Mouse (Mus musculus): ENCODE measurements at regions not wholly inside any gene's neighbourhood (a gene's known extent, or its start where the extent isn't known, plus 50 kb on each side); places are given as distances from the start of the nearest gene placed in this dataset.
A peak's percentile ranks its signal among the peaks of the same experiment; 100 is the strongest.

DNA sequence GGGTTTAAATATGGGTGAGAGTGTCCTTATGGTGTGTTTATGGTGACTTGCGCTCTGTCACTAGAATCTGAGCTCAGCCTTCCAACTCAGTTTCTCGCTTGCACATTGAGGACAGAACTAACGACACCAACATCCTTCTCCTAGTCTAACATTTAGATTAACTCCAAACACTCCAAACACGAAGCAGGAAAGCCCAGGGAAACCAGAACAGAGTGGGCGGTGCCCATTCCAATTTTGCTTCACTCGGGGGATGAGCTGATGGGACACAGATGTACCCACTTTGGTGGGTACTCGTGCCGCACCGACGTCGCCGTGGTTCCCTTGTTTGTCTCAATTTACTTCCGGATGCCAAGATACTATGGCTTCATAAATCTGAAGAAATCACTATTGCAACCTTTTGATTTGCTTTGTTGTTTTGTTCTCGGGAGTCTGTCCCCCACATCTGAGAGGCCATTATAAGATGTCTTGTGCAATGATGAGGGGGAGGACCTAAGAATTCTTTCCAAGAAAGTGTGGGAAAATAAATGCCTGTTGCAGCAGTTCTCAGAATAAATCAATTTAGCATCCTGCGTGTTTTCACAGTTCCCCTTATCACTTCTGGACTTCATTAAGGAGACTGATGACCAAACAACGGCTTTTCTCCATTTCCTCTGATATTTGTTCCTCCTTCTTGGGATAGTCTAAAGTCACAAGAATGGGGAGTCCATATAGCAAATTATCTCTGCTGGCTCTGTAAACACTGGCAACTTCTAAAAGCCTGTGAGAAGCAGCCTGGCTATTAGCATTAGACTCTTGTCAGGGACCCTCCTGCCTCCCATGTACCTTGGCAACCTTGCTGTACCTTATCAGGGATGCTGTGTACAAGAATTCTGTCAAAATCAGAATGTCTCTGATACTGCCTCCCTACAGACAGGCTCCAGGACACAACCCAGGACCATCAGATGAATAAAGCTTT lies 96.2 kb upstream of the Klf9 start:
- no peak for DNase-seq (ENCODE audit: low spot score)

DNA sequence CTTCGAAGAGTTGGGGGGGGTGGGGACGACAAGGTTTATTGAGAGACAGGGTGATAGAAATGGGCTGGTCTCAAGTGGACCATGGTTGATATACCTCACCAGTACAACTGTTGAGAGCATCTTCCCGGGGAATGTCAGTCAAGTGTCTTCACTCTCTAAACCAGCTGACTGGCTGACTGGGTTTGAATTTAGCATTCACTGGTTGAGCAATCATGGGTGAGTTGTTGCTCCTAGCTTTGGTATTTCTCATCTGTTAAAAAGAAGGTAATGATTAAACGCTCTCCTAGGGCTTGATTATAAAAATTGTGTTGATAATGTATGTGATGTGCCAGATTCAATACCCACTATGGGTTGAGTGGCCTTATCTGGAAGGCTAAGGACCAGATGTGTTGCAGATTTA lies 89.6 kb upstream of the Klf9 start:
- DNase-seq (ENCODE audit: low spot score) = no peak

DNA sequence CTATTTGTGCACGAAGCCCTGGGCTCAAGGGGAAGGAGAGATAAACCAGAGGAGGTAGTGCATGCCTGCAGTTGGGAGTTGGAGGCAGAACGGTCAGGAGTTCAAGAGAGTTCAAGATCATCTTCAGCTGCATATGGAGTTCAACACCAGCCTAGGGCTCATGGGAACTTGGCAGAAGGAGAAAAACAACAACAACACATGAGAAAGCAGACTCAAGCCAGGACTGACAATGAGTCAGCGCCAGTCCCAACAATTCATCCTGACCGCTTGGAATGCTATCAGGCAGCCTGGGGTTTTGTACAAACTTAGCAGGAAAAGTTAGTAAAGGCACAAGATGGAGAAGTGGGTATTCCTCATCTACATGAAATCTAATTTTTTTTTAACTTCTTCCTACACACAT lies 86.6 kb upstream of the Klf9 start:
- DNase-seq (ENCODE audit: low spot score) = no peak

DNA sequence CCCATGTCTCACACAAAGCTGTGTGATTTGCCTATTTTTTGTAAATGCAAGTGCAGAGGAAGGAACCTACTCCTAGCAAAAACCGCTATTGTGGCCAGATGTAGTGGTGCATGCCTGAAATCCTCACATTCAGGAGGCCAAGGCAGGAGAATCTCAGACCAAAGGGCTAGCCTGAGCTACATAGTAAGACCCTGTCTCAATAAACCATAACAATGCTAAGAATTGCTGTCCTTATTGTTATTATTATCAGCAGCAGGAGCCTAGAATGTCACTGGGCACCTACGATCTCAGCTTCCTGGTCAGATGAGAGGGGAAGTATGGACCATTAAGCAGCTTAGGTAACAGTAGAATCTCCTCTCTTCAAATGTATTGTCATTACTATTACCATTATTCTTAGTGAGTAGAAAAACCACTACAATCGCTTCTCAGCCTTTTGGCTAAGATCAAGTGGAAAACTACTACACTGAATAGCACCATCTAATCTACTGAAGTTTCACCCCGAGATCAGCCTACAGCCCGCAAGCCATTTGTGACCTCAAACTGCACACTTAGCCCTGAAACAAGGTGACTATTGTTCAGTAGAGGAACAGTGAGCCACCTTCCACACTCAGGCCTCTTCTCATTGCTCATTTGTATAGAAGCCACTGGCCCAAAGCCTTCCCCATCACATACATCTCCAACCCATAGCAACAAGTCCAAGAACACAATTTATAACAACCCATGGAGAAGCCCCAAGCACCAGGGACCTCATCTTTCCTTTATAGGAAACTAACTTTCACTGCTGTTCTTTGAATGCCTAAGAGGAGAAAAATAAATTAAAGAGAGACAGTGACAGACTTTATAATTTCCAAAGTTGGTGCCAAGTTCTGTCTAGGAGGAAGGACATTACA lies 84.9 kb upstream of the Klf9 start:
- DNase-seq (ENCODE audit: low spot score) = no peak

DNA sequence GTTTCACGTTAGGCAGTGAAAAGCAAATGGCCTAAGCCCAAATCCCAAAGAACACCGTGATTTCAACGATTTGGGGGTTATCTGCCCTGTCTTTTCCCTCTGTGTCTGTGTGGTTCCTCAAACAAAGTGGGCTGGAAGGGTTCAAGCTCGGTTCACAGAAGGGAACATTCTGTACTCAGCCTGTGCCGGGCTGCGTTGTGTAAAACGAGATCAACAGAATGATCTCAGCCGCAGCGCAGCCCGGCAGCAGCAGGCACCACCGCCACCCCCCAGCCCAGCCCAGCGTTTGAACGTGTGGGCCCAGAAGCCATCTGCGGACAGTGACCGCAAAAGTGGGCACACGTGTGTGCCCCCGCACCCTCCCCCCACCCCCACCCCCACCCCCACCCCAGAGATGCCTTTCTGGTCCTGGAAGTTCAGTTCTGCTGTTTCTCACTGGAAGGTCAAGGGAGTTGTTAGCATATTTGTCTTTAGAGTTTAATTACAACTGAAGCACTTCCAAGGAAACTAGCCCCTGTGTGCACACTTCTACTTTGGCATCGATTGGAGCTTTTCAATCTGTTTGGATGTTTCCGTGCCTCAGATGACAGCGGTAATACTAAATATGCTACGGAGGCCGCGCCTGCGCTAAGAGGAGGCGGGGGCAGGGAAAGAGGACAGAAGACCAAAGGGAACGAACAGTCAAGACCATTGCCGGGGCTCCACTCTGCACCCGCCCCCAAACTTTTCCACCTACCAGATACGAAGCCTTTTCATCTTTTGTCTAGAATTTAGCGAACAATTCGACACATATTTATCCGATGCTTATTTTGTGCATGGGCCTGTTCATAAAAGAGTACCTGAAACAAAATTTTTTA lies 83.9 kb upstream of the Klf9 start:
- DNase-seq (ENCODE audit: low spot score) = peak; percentile 41

DNA sequence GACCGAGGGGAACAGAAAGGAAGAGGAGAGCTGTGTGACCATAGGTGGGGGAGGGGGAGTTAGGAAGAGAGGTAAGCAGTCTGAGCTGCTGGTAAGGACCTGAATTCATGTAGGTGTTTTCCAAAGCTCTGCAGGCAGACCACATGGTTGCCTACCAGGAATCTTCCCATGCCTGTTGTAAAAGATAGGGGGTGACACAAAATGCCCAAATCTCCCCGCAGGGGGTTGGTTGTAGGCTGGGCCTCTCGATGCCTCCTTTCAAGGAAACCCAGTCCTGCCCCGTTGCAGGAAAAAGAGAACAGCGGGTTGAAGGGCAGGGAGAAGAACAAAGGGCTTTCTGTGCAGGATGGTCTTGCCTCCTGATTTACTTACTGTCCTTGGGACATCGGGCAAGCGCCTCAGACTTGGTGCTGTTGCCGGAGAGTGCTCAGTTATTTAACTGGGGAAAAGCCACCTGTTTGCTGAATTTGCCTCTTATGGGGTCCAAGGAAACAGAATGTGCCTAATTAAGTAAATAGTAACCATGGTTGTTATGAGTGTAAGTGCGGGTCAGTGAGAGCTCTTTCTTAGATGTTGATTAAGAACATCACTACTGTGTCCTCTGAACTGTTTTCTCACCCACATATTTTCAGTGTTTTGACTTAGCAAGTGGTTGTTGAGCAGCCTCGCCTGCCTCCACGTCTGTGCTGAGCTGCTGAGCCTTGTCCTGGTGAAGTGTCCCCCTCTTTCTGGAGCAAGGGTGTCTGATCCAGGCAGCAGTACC lies 83.1 kb upstream of the Klf9 start:
- DNase-seq (ENCODE audit: low spot score) = no peak

DNA sequence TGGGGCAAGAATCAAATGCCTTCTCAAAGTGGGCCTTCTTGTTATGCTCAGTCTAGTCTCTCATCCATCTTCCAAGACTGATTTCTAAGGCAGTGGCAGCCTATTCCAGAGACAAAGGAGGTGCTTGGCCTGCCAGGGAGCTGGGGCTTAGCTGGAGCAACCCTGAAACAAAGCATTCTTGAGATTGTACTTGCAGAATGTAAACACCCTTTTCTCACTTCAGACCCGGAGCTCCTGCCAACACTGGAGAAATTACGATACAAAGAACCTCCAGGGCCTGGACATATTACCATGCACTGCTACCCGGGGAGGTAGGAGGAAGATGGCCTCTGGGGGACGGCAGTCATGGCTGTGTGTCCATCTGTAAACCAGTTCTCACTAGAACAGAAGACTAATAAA lies 82.5 kb upstream of the Klf9 start:
- no peak for DNase-seq (ENCODE audit: low spot score)

DNA sequence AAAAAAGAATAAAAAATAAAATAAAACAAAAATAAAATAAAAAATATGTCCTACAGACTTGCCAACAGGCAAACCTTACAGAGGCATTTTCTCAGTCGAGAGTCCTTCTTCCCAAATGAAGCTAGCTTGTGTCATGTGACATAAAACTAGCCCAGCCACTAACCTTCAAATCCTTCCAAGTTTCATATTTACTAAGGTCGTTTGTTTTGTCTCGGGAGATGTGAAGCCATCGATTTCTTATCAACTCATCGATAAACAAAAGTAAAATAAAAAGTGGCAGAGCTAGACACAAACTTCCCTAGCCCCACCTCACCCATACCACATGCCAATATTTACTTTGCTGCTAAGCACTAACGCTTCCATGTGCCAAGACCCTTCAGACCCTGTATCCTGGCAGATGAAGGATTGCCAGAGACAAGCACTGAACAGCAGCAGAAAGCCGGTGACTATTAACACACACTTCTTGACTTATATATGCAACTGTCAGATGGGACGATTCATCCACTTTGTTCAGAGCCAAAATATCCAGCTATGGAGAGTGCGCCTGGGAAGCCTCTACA lies 79.9 kb upstream of the Klf9 start:
- no peak for DNase-seq (ENCODE audit: low spot score)

DNA sequence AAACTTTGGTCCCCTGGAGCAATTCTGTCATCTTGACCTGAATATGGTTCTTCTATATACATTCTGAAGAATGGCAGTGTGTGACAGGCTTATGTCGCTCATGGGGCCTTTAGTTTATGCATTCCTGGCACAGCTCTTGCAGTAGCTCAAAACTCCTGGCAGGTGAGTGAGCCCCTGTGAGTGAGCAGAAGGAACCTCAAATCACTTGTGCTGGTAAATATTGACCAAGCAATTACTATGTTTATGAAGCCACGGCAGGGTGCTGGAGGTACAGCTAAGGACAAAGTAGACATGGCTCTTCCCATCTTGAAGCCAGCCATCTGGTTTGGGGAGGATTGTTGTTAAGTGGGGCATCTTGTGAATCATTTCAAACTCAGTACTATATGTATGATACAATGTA lies 79.1 kb upstream of the Klf9 start:
- DNase-seq (ENCODE audit: low spot score) = no peak

DNA sequence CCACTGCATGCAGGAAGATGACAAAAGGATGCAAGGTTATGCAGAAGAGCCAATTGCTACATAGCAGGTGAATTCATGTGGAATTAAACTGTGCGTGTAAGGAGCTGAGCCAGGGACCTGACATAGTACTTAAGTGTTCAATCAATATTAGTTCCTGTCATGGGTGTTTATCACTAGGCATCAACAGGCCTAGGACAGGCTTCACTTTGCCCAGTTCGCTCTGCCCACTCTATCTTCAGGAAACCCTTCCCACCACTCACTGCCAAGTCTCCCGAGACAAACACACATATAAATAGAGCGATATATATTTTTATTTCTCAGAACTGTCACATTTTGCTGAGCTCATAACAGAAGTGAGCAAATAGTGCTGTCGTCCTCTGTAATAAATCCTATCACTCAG lies 78.2 kb upstream of the Klf9 start:
- no peak for DNase-seq (ENCODE audit: low spot score)

DNA sequence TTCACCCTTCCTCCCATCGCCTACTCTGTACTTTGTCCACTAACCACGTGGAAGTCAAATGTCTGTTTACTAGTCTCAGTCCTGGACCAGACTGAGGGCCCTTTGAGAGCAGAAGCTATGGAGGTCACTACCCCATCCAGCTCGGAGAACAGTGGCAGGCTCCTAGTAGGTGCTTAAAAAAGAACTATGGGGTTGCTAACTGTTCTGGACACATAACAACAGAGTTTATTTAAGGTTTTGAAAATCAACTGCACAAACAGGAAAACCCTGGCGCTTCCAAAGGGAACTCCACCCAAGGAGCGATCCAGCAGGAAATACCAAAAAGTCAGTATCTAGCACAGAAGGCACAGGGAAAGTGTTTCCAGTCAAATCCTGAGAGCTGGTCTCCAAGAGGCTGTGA lies 75.5 kb upstream of the Klf9 start:
- DNase-seq (ENCODE audit: low spot score) = no peak

DNA sequence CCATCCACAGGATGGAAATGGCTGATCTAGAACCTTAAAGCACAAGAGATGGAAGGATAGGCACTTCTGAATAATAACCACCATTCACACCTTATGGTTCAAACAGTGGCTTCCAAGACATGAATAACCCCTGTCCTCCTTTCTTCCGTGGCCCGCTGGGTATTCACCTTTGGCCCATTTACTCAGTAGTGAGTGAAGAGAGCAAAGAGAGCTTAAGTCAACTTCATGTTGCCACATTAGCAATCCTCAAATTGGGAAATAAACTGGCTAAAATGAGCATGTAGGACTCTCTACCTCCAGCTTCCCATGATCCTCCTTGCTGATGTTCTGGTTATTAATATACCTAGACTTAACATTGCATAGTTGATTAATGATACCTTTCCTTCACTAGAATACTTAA lies 74.3 kb upstream of the Klf9 start:
- no peak for DNase-seq (ENCODE audit: low spot score)

DNA sequence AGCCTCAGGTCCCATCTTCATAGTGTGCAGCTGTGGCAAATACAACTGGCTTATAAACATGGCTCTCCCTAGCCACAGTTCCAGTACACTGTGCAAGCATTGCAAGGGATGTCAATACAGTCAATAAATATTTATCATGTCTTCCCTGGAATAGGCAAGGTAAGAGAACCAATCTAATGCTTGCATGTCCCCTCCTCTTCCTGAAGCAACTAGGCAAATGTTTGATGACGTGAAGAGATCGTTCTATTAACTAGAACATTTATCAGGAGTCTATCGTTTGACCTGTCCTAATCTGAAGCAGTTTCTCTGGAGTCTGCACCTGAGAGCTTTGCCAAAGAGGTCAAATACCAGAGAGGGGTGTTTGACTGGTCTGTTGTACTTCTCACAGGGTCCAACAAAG lies 72.4 kb upstream of the Klf9 start:
- DNase-seq (ENCODE audit: low spot score) = no peak

DNA sequence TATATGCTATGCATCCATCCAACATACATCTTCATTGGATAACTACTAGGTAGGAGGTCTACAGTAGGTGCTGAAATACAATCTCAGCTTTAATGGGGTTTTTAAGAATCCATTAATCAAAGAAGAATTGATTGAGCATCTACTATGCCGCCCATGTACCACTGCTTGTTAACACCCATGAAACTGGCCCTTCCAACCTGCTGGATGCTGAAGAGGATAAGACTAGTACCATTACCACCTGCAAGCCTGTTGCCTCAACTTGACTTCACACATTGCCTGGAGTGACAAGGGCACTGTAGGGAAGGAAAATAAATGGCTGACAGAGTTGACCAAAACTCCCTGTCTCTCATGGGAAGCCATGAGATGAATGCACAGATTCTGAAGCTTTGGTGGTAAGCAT lies 71.4 kb upstream of the Klf9 start:
- no peak for DNase-seq (ENCODE audit: low spot score)

DNA sequence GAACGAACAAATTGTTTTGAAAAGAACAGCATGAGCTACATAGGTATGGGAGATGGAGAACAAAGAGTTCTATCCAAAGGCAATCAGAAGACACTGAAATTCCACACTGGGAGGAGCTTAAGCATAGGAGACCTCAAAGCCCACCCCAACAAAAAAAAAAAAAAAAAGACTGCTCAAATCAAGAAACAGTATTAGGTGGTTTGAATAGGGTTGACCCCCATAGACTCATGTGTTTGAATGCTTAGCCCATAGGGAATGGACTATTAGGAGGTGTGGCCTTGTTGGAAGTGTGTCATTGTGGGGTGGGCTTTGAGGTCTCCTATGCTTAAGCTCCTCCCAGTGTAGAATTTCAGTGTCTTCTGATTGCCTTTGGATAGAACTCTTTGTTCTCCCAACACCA lies 70.0 kb upstream of the Klf9 start:
- DNase-seq (ENCODE audit: low spot score) = no peak

DNA sequence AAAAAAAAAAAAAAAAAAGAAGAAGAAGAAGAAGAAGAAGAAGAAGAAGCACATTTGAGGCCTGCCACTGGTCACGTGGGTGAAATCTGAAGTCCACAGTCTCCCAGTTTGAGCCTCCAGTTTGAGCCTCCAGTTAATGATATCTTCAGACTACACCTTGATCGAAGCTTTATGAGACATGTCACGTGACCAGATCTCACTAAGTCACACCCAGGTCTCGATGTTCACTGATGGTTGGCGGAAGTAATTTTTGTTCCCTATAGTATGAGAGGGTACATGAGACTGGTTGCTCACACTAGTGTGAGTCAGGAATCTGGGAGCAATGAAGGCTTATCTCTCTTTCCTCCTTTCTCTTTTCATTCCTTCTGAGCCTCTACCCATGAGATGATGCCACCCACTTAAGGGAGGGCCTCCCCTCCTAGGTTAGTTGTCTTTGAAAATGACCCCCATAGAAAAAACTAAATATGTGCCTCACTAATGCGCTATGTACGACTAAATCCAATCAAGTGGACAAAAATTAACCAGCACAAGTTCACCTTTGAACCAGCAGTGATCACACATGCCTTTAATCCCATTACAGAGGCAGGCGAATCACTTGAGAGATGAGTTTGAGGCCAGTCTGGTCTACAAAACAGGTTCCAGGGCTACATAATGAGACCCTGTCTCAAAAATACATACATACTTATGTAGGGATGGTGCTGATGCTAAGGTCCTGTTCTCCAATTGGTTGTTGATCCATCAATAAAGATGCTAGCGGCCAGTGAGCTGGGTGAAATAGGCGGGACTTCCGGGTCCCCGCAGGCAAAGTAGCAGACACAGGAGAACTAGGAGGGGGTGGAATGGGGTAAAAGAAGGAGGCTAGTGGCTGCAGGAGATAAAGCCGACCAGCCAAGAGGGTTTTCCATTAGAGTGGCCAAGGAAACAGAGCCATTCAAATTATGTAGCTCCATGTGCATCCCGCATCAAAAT lies 66.1 kb upstream of the Klf9 start:
- no peak for DNase-seq (ENCODE audit: low spot score)

DNA sequence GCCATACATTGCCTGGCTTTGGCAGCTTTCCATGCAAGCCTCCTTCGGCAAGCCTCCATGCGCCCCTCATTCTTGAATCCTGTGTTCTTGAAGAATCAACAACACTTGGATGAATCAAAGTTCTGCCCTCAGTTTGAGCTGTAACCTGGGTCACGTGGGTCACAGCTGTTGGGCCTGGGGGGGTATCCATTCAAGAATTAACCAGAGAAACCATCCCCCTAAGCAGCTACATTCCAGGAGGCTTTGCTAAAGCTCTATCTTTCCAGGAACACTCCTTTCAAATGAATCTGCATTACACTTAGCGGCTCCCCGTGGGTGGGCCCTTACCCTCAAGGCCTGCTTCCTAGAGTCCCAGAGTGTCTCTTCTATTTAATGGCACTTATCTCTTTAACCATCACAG lies 65.2 kb upstream of the Klf9 start:
- no peak for DNase-seq (ENCODE audit: low spot score)

DNA sequence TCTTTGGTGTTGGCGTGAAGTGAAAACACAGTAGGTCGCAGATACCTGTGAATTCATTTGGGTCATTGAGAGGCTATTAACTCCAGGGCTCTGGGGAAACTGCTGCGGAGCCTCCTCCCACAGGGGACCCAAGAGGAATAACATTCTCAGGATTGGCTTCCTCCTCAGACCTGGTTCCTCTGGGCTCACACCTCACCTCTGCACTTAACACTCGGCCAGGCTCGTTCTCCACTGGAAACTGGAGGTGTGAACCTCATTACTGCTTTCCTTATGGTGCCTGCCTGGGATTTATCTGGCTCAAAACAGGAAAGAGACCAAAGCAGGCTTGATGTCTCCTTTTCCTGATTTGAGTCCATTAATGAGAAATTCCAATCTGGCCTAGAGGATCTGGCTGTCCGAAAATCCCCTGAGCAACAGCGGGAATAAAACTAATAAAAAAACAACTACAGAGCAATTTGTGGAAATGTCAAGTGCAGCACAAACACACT lies 55.8 kb upstream of the Klf9 start:
- no peak for DNase-seq (ENCODE audit: low spot score)

DNA sequence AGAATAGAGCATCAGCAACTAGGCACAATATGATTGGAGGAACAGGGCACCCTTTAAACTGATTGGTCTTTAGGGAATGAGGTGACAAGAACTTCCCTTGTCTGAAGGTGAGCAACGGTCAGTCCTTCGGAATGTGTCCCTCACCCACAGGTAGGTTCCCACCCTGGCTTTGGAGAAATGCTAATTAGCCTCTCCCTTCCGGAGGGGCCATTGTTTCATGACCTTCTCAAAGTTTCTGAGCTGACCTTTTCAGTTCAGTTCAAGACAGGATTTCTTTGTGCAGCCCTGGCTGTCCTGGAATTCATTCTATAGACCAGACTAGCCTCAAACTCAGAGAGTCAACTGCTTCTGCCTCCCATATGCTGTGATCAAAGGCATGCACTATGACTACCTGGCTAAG lies 53.5 kb upstream of the Klf9 start:
- no peak for DNase-seq (ENCODE audit: low spot score)

DNA sequence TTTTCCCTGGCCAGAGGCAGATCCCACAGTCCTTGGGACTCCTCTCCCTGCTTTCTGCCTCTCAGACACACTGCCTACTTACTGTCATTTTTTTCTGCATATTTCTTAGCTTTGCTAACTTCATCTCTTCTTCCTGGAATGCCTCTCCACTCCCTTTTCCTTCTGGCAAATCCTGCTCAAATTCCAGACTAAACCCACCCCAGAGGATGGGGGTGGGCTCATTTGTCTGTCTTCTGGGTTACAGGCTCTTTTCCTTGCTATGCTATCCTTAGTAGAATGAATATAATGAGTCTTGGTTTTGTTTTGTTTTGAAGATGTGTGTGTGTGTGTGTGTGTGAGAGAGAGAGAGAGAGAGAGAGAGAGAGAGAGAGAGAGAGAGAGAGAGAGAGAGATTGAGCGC lies 51.9 kb upstream of the Klf9 start:
- DNase-seq (ENCODE audit: low spot score) = no peak
